Comparison of ENCODE assay signal across 12 mouse cellular contexts in the genomic region with DNA sequence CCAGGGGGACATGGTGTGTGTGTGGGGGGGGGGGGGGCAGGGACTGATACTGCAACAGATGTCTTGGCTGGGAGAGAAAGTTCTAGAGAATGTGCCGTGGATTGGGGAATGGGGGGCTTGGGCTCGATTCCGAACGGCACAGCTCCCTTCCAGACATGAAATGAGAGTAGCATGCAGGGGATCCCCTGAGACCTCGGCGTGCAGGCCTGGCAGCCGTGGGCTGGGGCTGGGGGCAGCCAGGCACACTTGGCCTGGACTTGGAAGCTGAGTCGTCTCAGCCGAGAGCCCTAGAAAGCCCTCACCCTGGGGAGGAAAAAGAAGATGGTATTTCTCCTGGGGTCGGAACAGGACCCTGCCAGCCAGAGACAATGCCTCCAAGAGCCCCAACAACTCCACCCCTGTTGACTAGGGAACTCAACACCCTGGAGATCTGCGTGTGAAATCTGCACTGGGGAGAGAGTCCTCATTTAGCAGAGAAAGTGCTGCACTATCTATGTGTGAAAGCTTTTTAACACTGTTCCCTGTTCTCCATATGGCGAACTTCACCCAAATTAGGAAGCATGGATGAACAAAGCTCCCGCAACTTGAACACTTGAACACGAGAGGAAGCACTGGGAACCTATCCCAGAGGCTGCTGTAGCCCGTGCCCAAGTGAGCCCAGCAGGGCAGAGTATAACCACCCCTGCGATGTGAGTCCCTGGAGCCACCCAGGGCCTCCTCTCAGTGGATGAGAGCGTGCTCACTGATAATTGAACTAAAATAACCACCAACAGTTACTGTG.
DNase-seq lines count a peak whose midpoint lies in the region; ATAC-seq lines count a peak whose summit lies in the region.
"Had no signal": no experiment of that assay in that cellular context is flagged by ENCODE, and none has a peak within 500 bp of the region (broad histone marks: within the 10 kb centered on the region; RNA-seq: fewer than 3 reads in every experiment).

No protein-coding gene starts in this region.

- no peaks in the 10 kb centered on the region for H3K36me3 ChIP-seq in heart, embryonic 11.5 days (ENCODE audit: control insufficient read depth, insufficient read depth, low read length)
- H3K36me3 ChIP-seq in midbrain, embryonic 10.5 days, result no peaks in the 10 kb centered on the region
- H3K36me3 ChIP-seq in midbrain, embryonic 11.5 days (ENCODE audit: control insufficient read depth, insufficient read depth, low read length), result no peaks in the 10 kb centered on the region
- H3K36me3 ChIP-seq: hindbrain, embryonic 15.5 days; liver, embryonic 13.5 days had no signal

- no peaks in the 10 kb centered on the region for H3K27me3 ChIP-seq in heart, embryonic 11.5 days (ENCODE audit: control insufficient read depth, insufficient read depth, low read length)
- H3K27me3 ChIP-seq in midbrain, embryonic 10.5 days (ENCODE audit: low read depth, poor library complexity, severe bottlenecking), result peaks cover 1% of the 10 kb centered on the region; the same call in 1 of the 2 replicates
- no peaks in the 10 kb centered on the region for H3K27me3 ChIP-seq in midbrain, embryonic 11.5 days (ENCODE audit: control insufficient read depth, insufficient read depth, low read length)
- H3K27me3 ChIP-seq: hindbrain, embryonic 15.5 days; liver, embryonic 13.5 days had no signal

- H3K4me2 ChIP-seq in heart, embryonic 11.5 days, result no peak overlapping the region
- H3K4me2 ChIP-seq in midbrain, embryonic 11.5 days, result no peak overlapping the region
- H3K4me2 ChIP-seq: hindbrain, embryonic 15.5 days; liver, embryonic 13.5 days had no signal

- peak; percentile 89 for DNase-seq in heart, adult 11 months
- DNase-seq in midbrain, embryonic 10.5 days (ENCODE audit: low spot score), result no peak
- DNase-seq in midbrain, embryonic 11.5 days (ENCODE audit: low spot score, missing footprints), result no peak
- DNase-seq in layer of hippocampus, postnatal 36 days, result peak; percentile 46 to 47
- DNase-seq in telencephalon, adult 2 months (ENCODE audit: low read depth, low spot score), result peak; percentile 89
- no peak for DNase-seq in kidney, postnatal 14 days
- DNase-seq in urinary bladder, postnatal 36 days (ENCODE audit: low spot score in 2 of 2), result no peak
- DNase-seq: cerebellum, postnatal 14 days; liver, embryonic 13.5 days; lung, postnatal 36 days had no signal

- 60% methylated on average over 17 of the region's 17 CpGs for WGBS in heart, embryonic 11.5 days (ENCODE audit: insufficient replicate concordance)
- 87% methylated on average over 17 of the region's 17 CpGs for WGBS in midbrain, embryonic 10.5 days
- WGBS in midbrain, embryonic 11.5 days, result 87% methylated on average over 17 of the region's 17 CpGs

- no peak for ATAC-seq in heart, embryonic 11.5 days (replicated peaks; ENCODE audit: insufficient number of reproducible peaks, low FRiP score, low TSS enrichment)
- ATAC-seq in midbrain, embryonic 11.5 days (ENCODE audit: low FRiP score), result no peak

- peaks cover 23% of the 10 kb centered on the region for H3K4me1 ChIP-seq in heart, embryonic 11.5 days (ENCODE audit: control insufficient read depth, insufficient read depth, low read length)
- H3K4me1 ChIP-seq in midbrain, embryonic 10.5 days, result peaks cover 58% of the 10 kb centered on the region
- H3K4me1 ChIP-seq in midbrain, embryonic 11.5 days (ENCODE audit: control insufficient read depth, insufficient read depth, low read length), result peaks cover 14% of the 10 kb centered on the region
- H3K4me1 ChIP-seq: liver, embryonic 13.5 days had no signal

- H3K9me3 ChIP-seq in heart, embryonic 11.5 days (replicated peaks; ENCODE audit: control insufficient read depth, low read length), result no peaks in the 10 kb centered on the region
- H3K9me3 ChIP-seq in midbrain, embryonic 10.5 days (replicated peaks), result no peaks in the 10 kb centered on the region
- H3K9me3 ChIP-seq in midbrain, embryonic 11.5 days (ENCODE audit: control insufficient read depth, low read length), result no peaks in the 10 kb centered on the region
- H3K9me3 ChIP-seq: hindbrain, embryonic 15.5 days; liver, embryonic 13.5 days had no signal

- no peak overlapping the region for H3K4me3 ChIP-seq in heart, embryonic 11.5 days (ENCODE audit: low read depth, low read length)
- no peak overlapping the region for H3K4me3 ChIP-seq in midbrain, embryonic 10.5 days
- H3K4me3 ChIP-seq in midbrain, embryonic 11.5 days (ENCODE audit: low read depth, low read length), result no peak overlapping the region
- H3K4me3 ChIP-seq: hindbrain, embryonic 15.5 days; liver, embryonic 13.5 days had no signal

- H3K9ac ChIP-seq in heart, embryonic 11.5 days (ENCODE audit: low read depth, low read length), result no peak overlapping the region
- no peak overlapping the region for H3K9ac ChIP-seq in midbrain, embryonic 11.5 days (ENCODE audit: low read length)
- H3K9ac ChIP-seq: hindbrain, embryonic 15.5 days; liver, embryonic 13.5 days had no signal

- no peak overlapping the region for H3K27ac ChIP-seq in heart, embryonic 11.5 days (ENCODE audit: low read depth, low read length)
- H3K27ac ChIP-seq in midbrain, embryonic 10.5 days (replicated peaks), result peak overlapping the region; percentile 52; the same call in 1 of the 2 replicates
- H3K27ac ChIP-seq in midbrain, embryonic 11.5 days (ENCODE audit: low read depth, low read length), result no peak overlapping the region
- H3K27ac ChIP-seq: hindbrain, embryonic 15.5 days; liver, embryonic 13.5 days had no signal

Comparison
In these comparisons a context has a peak if more than half of its experiments do, and no peak if none do; other contexts are left out.
1. DNase-seq: peak in heart, adult 11 months (single experiment), layer of hippocampus, postnatal 36 days (2 of 2) and telencephalon, adult 2 months (single experiment); none in midbrain, embryonic 10.5 days (single experiment), midbrain, embryonic 11.5 days (single experiment), kidney, postnatal 14 days (single experiment) and urinary bladder, postnatal 36 days (0 of 2).